Mouse (Mus musculus): ENCODE results near the gene Hnrnph1.

DNA sequence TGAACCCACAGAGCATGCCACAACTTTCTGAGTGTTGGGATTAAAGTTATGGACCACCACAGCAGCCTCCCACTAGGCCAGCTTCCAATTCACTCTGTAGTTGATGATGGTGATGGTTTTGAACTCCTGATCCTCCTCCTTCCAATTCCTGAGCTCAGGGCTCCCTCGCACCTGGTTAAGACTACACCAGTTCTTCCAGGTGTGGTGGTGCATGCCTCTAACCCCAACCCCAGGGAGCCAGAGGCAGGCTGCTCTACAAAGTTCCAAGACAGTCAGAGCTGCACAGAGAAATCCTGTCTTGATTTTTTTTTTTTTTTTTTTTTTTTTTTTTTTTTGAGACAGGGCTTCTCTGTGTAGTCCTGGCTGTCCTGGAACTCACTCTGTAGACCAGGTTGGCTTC, 3.2 kb upstream of the Hnrnph1 start:
- no peak for TF ChIP-seq CTCF (conservative IDR thresholded peaks at IDR 0.05; ENCODE audit: insufficient read depth, insufficient read length, low read depth, low read length)
- TF ChIP-seq POLR2A (IDR thresholded peaks at IDR 0.05; ENCODE audit: low read depth, low read length): no peak

All from kidney, adult 2 months (tissue).